Mouse (Mus musculus) heart, adult 2 months (tissue): ENCODE data around the gene Samd14. TPM values are rescaled to one million over a fixed set of nuclear protein-coding genes. Genes with fewer than 3 reads are reported as not detected.

Experiments
- DNase-seq, 2 experiments: peaks; one replicate each; pipeline ENCODE4 v3.0.0; 2021
- H3K27ac ChIP-seq: fragments of 200-600 bp; 2 replicates; pipeline ENCODE4 v1.8.1; 2022
- H3K27me3 ChIP-seq: fragments of 200-500 bp; 2 replicates; pipeline ENCODE4 v1.6.1; 2012; ENCODE audit warnings: mild to moderate bottlenecking, low read length, inconsistent platforms, mixed read lengths; ENCODE audit not compliant: control insufficient read depth, insufficient read depth
- H3K36me3 ChIP-seq: fragments of 200-500 bp; 2 replicates; pipeline ENCODE4 v1.6.1; 2012; ENCODE audit warnings: low read length, inconsistent platforms; ENCODE audit not compliant: control insufficient read depth, insufficient read depth
- H3K4me1 ChIP-seq: fragments of 200-500 bp; 2 replicates; pipeline ENCODE4 v1.6.1; 2011; ENCODE audit warnings: low read length; ENCODE audit not compliant: control insufficient read depth, insufficient read depth
- H3K4me3 ChIP-seq: fragments of 200-600 bp; 2 replicates; pipeline ENCODE4 v1.8.1; 2022
- H3K79me2 ChIP-seq: fragments of 200-500 bp; replicated peaks from 2 replicates; pipeline ENCODE4 v1.6.1; 2012; ENCODE audit warnings: mild to moderate bottlenecking, inconsistent platforms, low read length, moderate library complexity, mixed read lengths; ENCODE audit not compliant: control insufficient read depth, insufficient read depth
- H3K9ac ChIP-seq: fragments of 200-500 bp; 2 replicates; pipeline ENCODE4 v1.6.1; 2012; ENCODE audit warnings: low read depth, mild to moderate bottlenecking, control low read depth, inconsistent platforms, low read length, mixed read lengths
- CTCF ChIP-seq: fragments of 200-600 bp; IDR thresholded peaks from 2 replicates; pipeline ENCODE4 v1.8.1; 2022; ENCODE audit warnings: antibody characterized with exemption, mild to moderate bottlenecking, moderate library complexity
- EP300 ChIP-seq: fragments of 200-500 bp; IDR thresholded peaks from 2 replicates; pipeline ENCODE4 v1.6.1; 2011; ENCODE audit warnings: low read depth, low read length, control low read depth; ENCODE audit not compliant: insufficient read depth
- POLR2A ChIP-seq: fragments of 200-500 bp; IDR thresholded peaks from 2 replicates; pipeline ENCODE4 v1.6.1; 2011; ENCODE audit warnings: mild to moderate bottlenecking, low read depth, low read length, control low read depth; ENCODE audit not compliant: insufficient read depth
- WGBS: fragments of 180-500 bp; shearing (Covaris S2); methylation state at CpG from one replicate; pipeline ENCODE4 v1.1.7; 2018; 5-methylcytosine and 5-hydroxymethylcytosine counted together
- intact Hi-C: fragments of 180-260 bp; cut with DNase I; formaldehyde crosslinking; loops from one replicate; pipeline ENCODE4 v1.15.1; 2025
- polyA plus RNA-seq: library from polyadenylated mRNA; depleted of rRNA; stranded (reverse); fragments of >200 nt; gene quantifications from 2 replicates; pipeline ENCODE4 v1.2.3, GENCODE M21; 2012; rRNA removed
- total RNA-seq, 2 experiments: library from RNA; stranded (reverse); gene quantifications; 2 replicates each; pipeline ENCODE4 v1.2.3; 2021

Gene Samd14
- total and polyA plus RNA-seq, 3 experiments: 1.2 to 1.9 (median 1.7) TPM

- no peak for DNase-seq
- Histone ChIP-seq H3K27ac (no peak overlapping the region), H3K79me2 (no peaks in the 10 kb centered on the region), H3K4me3 (no peak overlapping the region), H3K9ac (no peak overlapping the region), H3K4me1 (peaks cover 18% of the 10 kb centered on the region), H3K27me3 (no peaks in the 10 kb centered on the region), H3K36me3 (no peaks in the 10 kb centered on the region)
- intact Hi-C loops: no loop called here
- no peak for TF ChIP-seq EP300
- no peak for TF ChIP-seq CTCF
- no peak for TF ChIP-seq POLR2A
- 74% methylated on average over 4 of the region's 4 CpGs for whole genome bisulfite sequencing
These were observed 65.0 kb downstream of the Samd14 start for GRCm38 (mm10) chr11:95074694-95075093.

- TF ChIP-seq EP300: no peak
- no peak for TF ChIP-seq POLR2A
- TF ChIP-seq CTCF: no peak
- H3K36me3 ChIP-seq: no peaks in the 10 kb centered on the region
- peak overlapping the region; percentile 78 for H3K9ac ChIP-seq
- H3K27ac ChIP-seq: peak overlapping the region; percentile 77
- H3K4me1 ChIP-seq: peaks cover 16% of the 10 kb centered on the region
- no peaks in the 10 kb centered on the region for H3K27me3 ChIP-seq
- no peak for DNase-seq
- peak overlapping the region; percentile 60 for H3K4me3 ChIP-seq
- H3K79me2 ChIP-seq: no peaks in the 10 kb centered on the region
- 11% methylated on average over 19 of the region's 19 CpGs for WGBS
- intact Hi-C loops: loop anchor here (1.0 kb wide), 2 partner anchors 28 to 29 kb away; no protein-coding TSS in a partner anchor
These were observed 65.7 kb downstream of the Samd14 start for GRCm38 (mm10) chr11:95075197-95076040.

Other genes starting within 250 kb of the Samd14 start
- gene Tmem92, start 227.2 kb upstream of the Samd14 start, total RNA-seq: not detected
- not detected in 2 replicates for gene Tmem92, start 227.2 kb upstream of the Samd14 start, polyA plus RNA-seq
- gene Col1a1, start 73.7 kb upstream of the Samd14 start, total RNA-seq: 10 to 100 TPM; 51.1 to 82.4 TPM
- gene Col1a1, start 73.7 kb upstream of the Samd14 start, polyA plus RNA-seq: 48.7 and 67.7 TPM in 2 replicates
- not detected for gene Hils1, start 42.3 kb upstream of the Samd14 start, total RNA-seq
- 0.25 TPM in 1 of 2 replicates, not detected in the other for gene Hils1, start 42.3 kb upstream of the Samd14 start, polyA plus RNA-seq
- 100 to 1,000 TPM; 149 to 200 TPM for gene Sgca, start 33.6 kb upstream of the Samd14 start, total RNA-seq
- gene Sgca, start 33.6 kb upstream of the Samd14 start, polyA plus RNA-seq: 1,109 and 1,504 TPM in 2 replicates
- gene Ppp1r9b, start 18.8 kb upstream of the Samd14 start, total RNA-seq: 10 to 100 TPM; 49.3 to 52.0 TPM
- gene Ppp1r9b, start 18.8 kb upstream of the Samd14 start, polyA plus RNA-seq: 22.3 and 23.8 TPM in 2 replicates
- gene Pdk2, start 31.5 kb downstream of the Samd14 start, total RNA-seq: 100 to 1,000 TPM; 393 to 479 TPM
- gene Pdk2, start 31.5 kb downstream of the Samd14 start, polyA plus RNA-seq: 518 and 592 TPM in 2 replicates
- 10 to 100 TPM; 10.4 to 10.6 TPM for gene Itga3, start 66.9 kb downstream of the Samd14 start, total RNA-seq
- gene Itga3, start 66.9 kb downstream of the Samd14 start, polyA plus RNA-seq: 11.4 and 13.8 TPM in 2 replicates
- gene Dlx3, start 110.2 kb downstream of the Samd14 start, total RNA-seq: not detected
- not detected in 2 replicates for gene Dlx3, start 110.2 kb downstream of the Samd14 start, polyA plus RNA-seq
- gene Dlx4, start 136.4 kb downstream of the Samd14 start, total RNA-seq: not detected
- 0.04 TPM in 1 of 2 replicates, not detected in the other for gene Dlx4, start 136.4 kb downstream of the Samd14 start, polyA plus RNA-seq